Mouse (Mus musculus) stomach, postnatal 0 days (tissue): Measurements from ENCODE around the gene Clcnka.
A peak's percentile ranks its signal among the peaks of the same experiment; 100 is the strongest.

Source experiments
- CTCF ChIP-seq: IDR thresholded peaks from 2 replicates; pipeline ENCODE4 v1.5.1; 2016; ENCODE audit warnings: antibody characterized with exemption, low read depth, mild to moderate bottlenecking, moderate library complexity
- EP300 ChIP-seq: optimal IDR thresholded peaks from 2 replicates; pipeline ENCODE3; 2016; ENCODE audit warnings: antibody characterized with exemption

GRCm38 (mm10) chr4:141429847-141430246 lies 31.3 kb upstream of the Clcnka start:
- peak; percentile 82 for TF ChIP-seq CTCF
- no peak for TF ChIP-seq EP300
